Mouse (Mus musculus): ENCODE data around the gene Sbno2. TPM values are rescaled to one million over a fixed set of nuclear protein-coding genes. Genes with fewer than 3 reads are reported as not detected.

Sbno2 gene
- 43.1 and 60.1 TPM in 2 replicates for polyA plus RNA-seq (2012; rRNA removed; ENCODE audit: low replicate concordance)

DNA sequence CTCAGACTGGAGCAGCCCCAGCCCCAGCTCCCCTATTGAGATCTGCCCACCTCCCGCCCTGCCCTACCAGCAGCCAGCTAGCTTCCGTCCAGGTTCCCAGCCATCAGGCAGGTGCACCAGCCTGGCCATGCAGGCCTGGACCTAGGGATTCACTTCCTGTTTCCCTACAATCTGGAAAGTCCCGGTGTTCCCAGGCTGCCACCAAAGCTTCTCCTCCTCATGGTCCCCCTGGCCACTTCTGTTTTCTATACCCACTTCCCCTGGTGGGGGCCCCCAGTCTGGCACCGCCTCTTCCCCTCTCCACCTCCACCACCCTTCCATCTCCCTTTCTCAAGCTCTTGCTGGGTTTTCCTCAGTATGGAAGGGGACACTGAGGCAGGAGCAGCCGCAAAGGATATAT, at the start of gene Sbno2:
Gene Sbno2, minus strand, starts transcription at position 112 of the 400 bp plus-strand sequence.

DNA sequence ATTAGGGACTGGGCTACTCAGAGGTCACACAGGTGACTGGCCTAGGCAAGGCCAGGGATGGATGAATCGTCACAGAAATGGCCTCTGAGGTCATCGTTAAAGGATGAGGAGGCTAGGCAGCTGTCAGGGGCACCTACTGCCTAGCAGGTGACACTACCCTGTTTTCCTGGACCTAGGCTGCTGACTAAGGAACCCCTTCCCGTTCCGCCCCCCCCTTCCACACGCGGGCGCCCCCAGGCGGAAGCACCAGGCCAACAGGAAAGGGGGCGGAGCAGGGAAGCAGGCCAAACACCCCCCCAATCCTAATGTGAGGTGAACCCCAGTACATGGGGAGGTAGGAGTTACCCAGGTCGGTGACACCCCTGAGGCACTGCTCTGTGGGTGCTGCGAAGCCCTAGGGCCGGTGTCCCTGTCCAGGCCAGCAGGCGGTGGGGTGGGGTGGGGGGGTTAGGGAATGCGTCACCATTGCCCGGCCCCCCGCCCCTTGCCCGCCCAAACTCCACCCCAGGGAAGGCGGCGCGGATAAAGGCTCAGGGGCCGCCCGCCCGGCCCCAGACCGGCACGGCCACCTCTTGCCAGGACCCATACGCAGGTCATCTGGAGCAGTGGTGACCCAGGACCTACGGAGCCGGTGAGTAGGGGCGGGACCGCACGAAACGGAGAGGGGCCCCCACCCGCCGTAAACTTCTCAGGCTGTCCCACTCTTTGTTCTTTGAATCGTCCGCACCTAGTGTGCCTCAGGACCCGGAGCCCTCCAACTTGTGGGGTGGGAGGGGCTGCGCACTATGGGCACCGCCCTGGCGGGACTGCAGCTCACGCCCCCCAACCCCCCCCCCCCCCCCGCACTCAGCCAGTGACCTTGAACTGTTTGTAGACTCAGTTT, 42.6 kb upstream of the Sbno2 start, which contains the start of gene Midn:
Gene Midn, plus strand, starts transcription at position 554 of the 883 bp plus-strand sequence.

DNA sequence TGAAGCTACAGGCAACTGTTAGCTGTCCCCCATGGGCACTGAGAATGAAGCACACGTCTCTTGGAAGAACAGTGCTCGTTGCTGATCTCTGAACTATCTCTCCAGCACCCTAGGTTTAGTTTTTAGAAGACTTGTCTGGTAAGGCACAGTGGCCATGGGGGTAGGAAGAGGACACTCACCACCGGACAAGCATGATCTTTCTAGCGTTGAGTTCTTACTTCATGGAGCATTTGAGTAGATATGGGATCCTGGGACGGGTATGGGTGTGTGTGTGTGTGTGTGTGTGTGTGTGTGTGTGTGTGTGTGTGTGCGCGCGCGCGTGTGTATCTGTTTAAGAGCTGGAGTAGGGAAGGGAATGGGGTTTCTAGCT, 35.3 kb upstream of the Sbno2 start, which contains the start of gene Cbarp:
Gene Cbarp, minus strand, starts transcription at position 170 of the 370 bp plus-strand sequence.

DNA sequence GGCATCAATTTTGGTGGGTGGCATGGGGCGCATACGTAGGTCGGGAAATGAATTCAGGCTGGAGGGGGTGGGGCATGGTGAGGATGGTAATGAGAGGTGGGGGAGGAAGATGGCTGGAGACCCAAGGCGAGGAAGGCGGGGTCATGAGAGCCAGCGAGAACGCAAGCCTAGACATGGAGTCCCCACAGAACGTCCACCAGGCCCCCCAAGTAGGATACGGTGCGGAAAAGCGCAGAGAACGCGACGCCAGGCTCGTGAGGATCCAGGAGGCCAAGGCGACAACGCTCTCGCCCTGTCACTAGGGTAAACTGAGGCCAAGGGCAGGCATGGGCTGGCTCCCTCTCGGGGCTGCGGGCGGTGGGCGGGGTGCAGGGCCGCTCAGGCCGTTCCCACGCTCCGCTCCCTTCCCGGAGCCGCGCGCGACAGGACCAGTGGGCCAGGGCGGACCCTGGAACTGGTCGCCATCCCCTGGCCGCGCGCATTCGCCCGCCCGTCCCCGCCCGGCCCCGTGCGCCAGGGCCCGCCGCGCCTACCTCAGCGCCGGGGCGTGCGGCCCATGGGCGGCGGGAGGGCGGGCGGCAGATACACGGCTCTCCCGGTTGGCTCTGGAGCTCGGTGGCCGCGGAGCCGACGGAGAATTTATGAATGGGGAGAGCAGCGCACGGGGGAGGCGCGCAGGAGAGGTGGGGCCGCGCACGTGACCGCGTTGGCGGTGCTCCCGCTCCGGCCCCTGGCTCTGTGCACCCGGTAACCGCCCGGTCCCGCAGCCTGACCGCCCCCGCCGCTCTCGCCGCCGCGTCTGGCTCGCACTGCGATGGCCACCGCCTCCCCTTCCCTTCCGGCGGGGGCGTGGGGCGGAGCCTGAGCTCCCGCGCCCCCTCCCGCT, 33.4 kb upstream of the Sbno2 start, which contains the start of gene Atp5d:
Gene Atp5d, plus strand, starts transcription at position 80 of the 886 bp plus-strand sequence.

DNA sequence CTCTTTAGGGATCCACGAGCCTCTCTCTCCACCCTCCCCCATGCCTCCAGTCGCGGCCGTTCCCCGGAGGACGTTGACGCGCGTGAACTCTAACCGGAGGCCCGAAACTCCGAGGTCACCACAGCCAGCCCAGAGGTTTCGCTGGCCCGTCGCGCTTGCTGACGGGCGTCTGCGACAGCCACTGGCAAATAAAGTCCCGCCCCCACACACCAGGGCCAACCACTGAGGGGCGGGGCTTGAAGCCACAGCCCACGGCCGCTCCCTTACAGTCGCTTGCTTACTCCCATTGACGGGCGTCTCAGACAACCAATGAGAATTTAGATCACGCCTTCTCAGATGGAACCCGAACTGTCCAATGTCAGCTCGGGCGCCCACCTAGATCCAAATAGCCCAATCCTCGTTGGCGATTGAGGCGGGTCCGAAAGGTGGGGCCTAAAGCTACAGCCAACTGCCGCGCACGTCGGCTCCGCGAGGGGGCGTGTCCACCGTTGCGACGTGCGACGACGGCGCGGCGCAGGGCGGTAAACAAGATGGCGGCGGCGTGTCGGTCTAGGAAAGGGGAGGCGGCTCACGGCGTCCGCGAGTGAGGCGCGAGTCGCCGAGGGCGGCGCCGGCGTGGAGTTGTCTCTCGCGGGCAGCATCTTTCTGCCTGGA, 10.0 kb upstream of the Sbno2 start, which contains the start of gene Stk11:
Gene Stk11, plus strand, starts transcription at position 514 of the 654 bp plus-strand sequence.

DNA sequence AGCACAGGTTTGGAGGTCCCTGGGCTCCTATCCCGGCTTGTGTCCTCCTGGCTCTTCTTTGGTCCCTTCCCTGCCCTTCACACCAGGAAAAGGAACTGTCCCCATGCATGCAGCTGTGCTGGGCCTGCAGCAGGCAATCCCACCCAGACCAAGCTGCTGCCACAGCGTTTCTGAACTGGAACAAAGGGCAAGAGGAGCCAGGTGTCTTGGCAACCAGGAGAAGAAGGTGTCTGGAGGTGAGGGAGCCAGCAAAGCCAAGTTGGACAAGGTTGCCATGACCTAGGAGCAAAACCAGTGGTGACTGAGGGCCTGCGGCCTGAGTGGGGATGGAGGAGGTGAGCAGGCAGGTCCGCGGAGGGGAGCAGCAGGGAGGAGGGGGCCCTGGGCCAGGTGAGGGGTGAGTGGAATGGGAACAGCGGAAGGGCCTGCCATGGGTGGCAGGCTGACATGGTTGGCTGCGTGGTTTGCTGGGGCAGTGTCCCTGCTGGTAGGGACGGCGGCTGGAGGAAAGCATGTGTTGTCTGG, 58.3 kb downstream of the Sbno2 start, which contains the start of gene Gpx4:
Gene Gpx4, plus strand, starts transcription at position 126 of the 525 bp plus-strand sequence.

DNA sequence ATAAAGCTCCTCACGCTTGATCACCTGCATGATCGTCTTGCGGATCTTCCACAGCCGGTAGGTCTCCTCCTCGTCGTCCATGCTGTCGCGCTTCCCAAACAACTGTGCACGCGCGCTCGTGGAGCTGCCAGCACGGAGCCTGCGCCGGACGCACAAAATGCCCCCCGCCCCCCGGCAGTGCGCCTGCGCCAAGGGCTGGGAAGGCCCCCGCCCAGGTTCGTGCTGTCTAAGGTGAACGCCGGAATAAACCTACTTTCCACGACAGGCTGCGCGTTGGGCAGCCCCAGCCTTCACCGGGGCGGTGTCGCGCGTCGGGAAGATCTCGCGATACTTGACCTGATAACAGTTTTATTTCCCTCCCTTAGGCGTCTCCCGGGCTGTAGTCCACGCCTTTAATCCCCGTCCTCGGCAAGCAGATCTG, 65.8 kb downstream of the Sbno2 start, which contains the start of gene Polr2e:
Gene Polr2e, minus strand, starts transcription at position 237 of the 421 bp plus-strand sequence.

DNA sequence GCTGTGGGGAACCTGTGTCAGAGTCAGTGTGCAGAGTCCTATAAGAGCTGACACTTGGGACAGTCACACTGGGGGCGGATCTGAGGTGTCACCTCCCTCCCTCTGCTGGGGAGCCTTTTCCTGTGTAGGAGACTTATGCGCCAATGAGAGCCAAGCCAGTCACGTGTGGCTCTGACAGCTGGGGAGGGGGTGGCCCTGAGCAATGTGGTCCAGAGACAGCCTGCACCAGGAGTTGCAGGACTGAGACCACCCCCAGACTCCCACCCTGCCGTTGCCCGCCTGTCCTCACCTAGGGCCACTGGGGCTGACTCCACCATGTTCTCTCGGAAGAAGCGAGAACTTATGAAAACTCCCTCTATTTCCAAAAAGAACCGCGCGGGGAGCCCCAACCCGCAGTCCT, 88.9 kb downstream of the Sbno2 start, which contains the start of gene Arhgap45:
Gene Arhgap45, plus strand, starts transcription at position 143 of the 400 bp plus-strand sequence.

Other genes starting within 250 kb of the Sbno2 start
- 9.6 and 15.2 TPM in 2 replicates for gene Prtn3, start 231.1 kb downstream of the Sbno2 start, polyA plus RNA-seq (2012; rRNA removed; ENCODE audit: low replicate concordance)
- 32.9 and 40.1 TPM in 2 replicates for gene Plppr3, start 230.9 kb downstream of the Sbno2 start, polyA plus RNA-seq (2012; rRNA removed; ENCODE audit: low replicate concordance)
- gene Elane, start 219.3 kb downstream of the Sbno2 start, polyA plus RNA-seq (2012; rRNA removed; ENCODE audit: low replicate concordance) = 1.6 and 3.3 TPM in 2 replicates
- 21,080 and 31,020 TPM in 2 replicates for gene Cfd, start 214.7 kb downstream of the Sbno2 start, polyA plus RNA-seq (2012; rRNA removed; ENCODE audit: low replicate concordance)
- 55.6 and 79.3 TPM in 2 replicates for gene Med16, start 196.6 kb downstream of the Sbno2 start, polyA plus RNA-seq (2012; rRNA removed; ENCODE audit: low replicate concordance)
- not detected in 2 replicates for gene Gm26602, start 194.7 kb downstream of the Sbno2 start, polyA plus RNA-seq (2012; rRNA removed; ENCODE audit: low replicate concordance)
- 9.9 and 10.5 TPM in 2 replicates for gene Kiss1r, start 188.6 kb downstream of the Sbno2 start, polyA plus RNA-seq (2012; rRNA removed; ENCODE audit: low replicate concordance)
- gene R3hdm4, start 184.4 kb downstream of the Sbno2 start, polyA plus RNA-seq (2012; rRNA removed; ENCODE audit: low replicate concordance) = 145 and 176 TPM in 2 replicates
- gene Arid3a, start 178.5 kb downstream of the Sbno2 start, polyA plus RNA-seq (2012; rRNA removed; ENCODE audit: low replicate concordance) = 3.0 and 9.3 TPM in 2 replicates
- 46.4 and 57.2 TPM in 2 replicates for gene Wdr18, start 145.4 kb downstream of the Sbno2 start, polyA plus RNA-seq (2012; rRNA removed; ENCODE audit: low replicate concordance)
- 0.10 and 0.13 TPM in 2 replicates for gene Grin3b, start 134.9 kb downstream of the Sbno2 start, polyA plus RNA-seq (2012; rRNA removed; ENCODE audit: low replicate concordance)
- gene Tmem259, start 121.2 kb downstream of the Sbno2 start, polyA plus RNA-seq (2012; rRNA removed; ENCODE audit: low replicate concordance) = 273 and 278 TPM in 2 replicates
- 63.8 and 191 TPM in 2 replicates for gene Cnn2, start 117.0 kb downstream of the Sbno2 start, polyA plus RNA-seq (2012; rRNA removed; ENCODE audit: low replicate concordance)
- gene Abca7, start 109.1 kb downstream of the Sbno2 start, polyA plus RNA-seq (2012; rRNA removed; ENCODE audit: low replicate concordance) = 15.1 and 17.4 TPM in 2 replicates
- gene Arhgap45, start 88.9 kb downstream of the Sbno2 start, polyA plus RNA-seq (2012; rRNA removed; ENCODE audit: low replicate concordance) = 32.7 and 52.3 TPM in 2 replicates
- gene Polr2e, start 65.8 kb downstream of the Sbno2 start, polyA plus RNA-seq (2012; rRNA removed; ENCODE audit: low replicate concordance) = 154 and 220 TPM in 2 replicates
- gene Gpx4, start 58.4 kb downstream of the Sbno2 start, polyA plus RNA-seq (2012; rRNA removed; ENCODE audit: low replicate concordance) = 955 and 2,154 TPM in 2 replicates
- 146 and 147 TPM in 2 replicates for gene Stk11, start 10.2 kb upstream of the Sbno2 start, polyA plus RNA-seq (2012; rRNA removed; ENCODE audit: low replicate concordance)
- gene Atp5d, start 33.1 kb upstream of the Sbno2 start, polyA plus RNA-seq (2012; rRNA removed; ENCODE audit: low replicate concordance) = 840 and 867 TPM in 2 replicates
- 4.6 and 24.2 TPM in 2 replicates for gene Cbarp, start 35.3 kb upstream of the Sbno2 start, polyA plus RNA-seq (2012; rRNA removed; ENCODE audit: low replicate concordance)
- 26.8 and 79.7 TPM in 2 replicates for gene Midn, start 42.7 kb upstream of the Sbno2 start, polyA plus RNA-seq (2012; rRNA removed; ENCODE audit: low replicate concordance)
- gene Cirbp, start 60.4 kb upstream of the Sbno2 start, polyA plus RNA-seq (2012; rRNA removed; ENCODE audit: low replicate concordance) = 85.6 and 156 TPM in 2 replicates
- gene 1600002K03Rik, start 67.4 kb upstream of the Sbno2 start, polyA plus RNA-seq (2012; rRNA removed; ENCODE audit: low replicate concordance) = 11.8 and 12.1 TPM in 2 replicates
- gene Efna2, start 73.9 kb upstream of the Sbno2 start, polyA plus RNA-seq (2012; rRNA removed; ENCODE audit: low replicate concordance) = 5.8 and 12.4 TPM in 2 replicates
- 61.9 and 62.4 TPM in 2 replicates for gene Mum1, start 120.9 kb upstream of the Sbno2 start, polyA plus RNA-seq (2012; rRNA removed; ENCODE audit: low replicate concordance)
- gene Ndufs7, start 143.6 kb upstream of the Sbno2 start, polyA plus RNA-seq (2012; rRNA removed; ENCODE audit: low replicate concordance) = 414 and 611 TPM in 2 replicates
- 63.6 and 128 TPM in 2 replicates for gene Gamt, start 155.4 kb upstream of the Sbno2 start, polyA plus RNA-seq (2012; rRNA removed; ENCODE audit: low replicate concordance)
- 41.8 and 67.0 TPM in 2 replicates for gene Dazap1, start 155.9 kb upstream of the Sbno2 start, polyA plus RNA-seq (2012; rRNA removed; ENCODE audit: low replicate concordance)
- gene Rps15, start 186.9 kb upstream of the Sbno2 start, polyA plus RNA-seq (2012; rRNA removed; ENCODE audit: low replicate concordance) = 1,097 and 1,999 TPM in 2 replicates
- 1.6 and 3.1 TPM in 2 replicates for gene Apc2, start 190.4 kb upstream of the Sbno2 start, polyA plus RNA-seq (2012; rRNA removed; ENCODE audit: low replicate concordance)
- 63.1 and 73.9 TPM in 2 replicates for gene 2310011J03Rik, start 215.0 kb upstream of the Sbno2 start, polyA plus RNA-seq (2012; rRNA removed; ENCODE audit: low replicate concordance)
- 11.0 and 18.3 TPM in 2 replicates for gene Pcsk4, start 223.9 kb upstream of the Sbno2 start, polyA plus RNA-seq (2012; rRNA removed; ENCODE audit: low replicate concordance)
- gene Reep6, start 224.4 kb upstream of the Sbno2 start, polyA plus RNA-seq (2012; rRNA removed; ENCODE audit: low replicate concordance) = 29.5 and 41.3 TPM in 2 replicates
- 27.6 and 29.5 TPM in 2 replicates for gene Adamtsl5, start 242.8 kb upstream of the Sbno2 start, polyA plus RNA-seq (2012; rRNA removed; ENCODE audit: low replicate concordance)

Data from subcutaneous adipose tissue, adult 2 months (tissue).